Mouse (Mus musculus) brain, adult 2 months (tissue): Measurements from ENCODE around the gene Mafk.

Experiments
- DNase-seq: peaks from one replicate; pipeline ENCODE4 v3.0.0; 2011; ENCODE audit warnings: low read depth, low spot score

The Mafk gene

GRCm38 (mm10) chr5:139796001-139796620 is 4.8 kb downstream of the Mafk start:
- no peak for DNase-seq

GRCm38 (mm10) chr5:139796900-139797299 is 5.6 kb downstream of the Mafk start:
- peak; percentile 86 for DNase-seq

GRCm38 (mm10) chr5:139797473-139798167 is 6.3 kb downstream of the Mafk start:
- DNase-seq, result peak; percentile 84

GRCm38 (mm10) chr5:139798168-139798900 is 7.0 kb downstream of the Mafk start:
- DNase-seq, result peak; percentile 35

GRCm38 (mm10) chr5:139799041-139799440 is 7.7 kb downstream of the Mafk start:
- no peak for DNase-seq

- no peak for DNase-seq
Measured at GRCm38 (mm10) chr5:139799801-139800590, 8.7 kb downstream of the Mafk start.

GRCm38 (mm10) chr5:139801231-139801630 is 9.9 kb downstream of the Mafk start:
- DNase-seq, result no peak

- DNase-seq, result no peak
Measured at GRCm38 (mm10) chr5:139801880-139802279, 10.6 kb downstream of the Mafk start.

GRCm38 (mm10) chr5:139803165-139803564 is 11.9 kb downstream of the Mafk start:
- no peak for DNase-seq

- no peak for DNase-seq
Measured at GRCm38 (mm10) chr5:139803601-139804102, 12.3 kb downstream of the Mafk start.

GRCm38 (mm10) chr5:139804107-139804551 is 12.8 kb downstream of the Mafk start:
- no peak for DNase-seq

GRCm38 (mm10) chr5:139804573-139805111 is 13.3 kb downstream of the Mafk start:
- DNase-seq, result no peak

- DNase-seq, result no peak
Measured at GRCm38 (mm10) chr5:139805924-139806323, 14.6 kb downstream of the Mafk start.

GRCm38 (mm10) chr5:139809397-139809796 is 18.1 kb downstream of the Mafk start:
- DNase-seq, result no peak

- no peak for DNase-seq
Measured at GRCm38 (mm10) chr5:139811677-139812397, 20.5 kb downstream of the Mafk start.

GRCm38 (mm10) chr5:139812398-139813125 is 21.2 kb downstream of the Mafk start:
- DNase-seq, result no peak

GRCm38 (mm10) chr5:139813126-139813490 is 21.8 kb downstream of the Mafk start:
- DNase-seq, result no peak

- DNase-seq, result no peak
Measured at GRCm38 (mm10) chr5:139813963-139814381, 22.7 kb downstream of the Mafk start.

- DNase-seq, result peak; percentile 48
Measured at GRCm38 (mm10) chr5:139815964-139816363, 24.7 kb downstream of the Mafk start.

GRCm38 (mm10) chr5:139816445-139816844 is 25.1 kb downstream of the Mafk start:
- DNase-seq, result no peak
